Mouse (Mus musculus): ENCODE results near the gene Ldhd. TPM values are rescaled to one million over a fixed set of nuclear protein-coding genes. Genes with fewer than 3 reads are reported as not detected.

Ldhd gene
- polyA plus RNA-seq, 1 experiment from 2014 or later = 0.21 TPM

DNA sequence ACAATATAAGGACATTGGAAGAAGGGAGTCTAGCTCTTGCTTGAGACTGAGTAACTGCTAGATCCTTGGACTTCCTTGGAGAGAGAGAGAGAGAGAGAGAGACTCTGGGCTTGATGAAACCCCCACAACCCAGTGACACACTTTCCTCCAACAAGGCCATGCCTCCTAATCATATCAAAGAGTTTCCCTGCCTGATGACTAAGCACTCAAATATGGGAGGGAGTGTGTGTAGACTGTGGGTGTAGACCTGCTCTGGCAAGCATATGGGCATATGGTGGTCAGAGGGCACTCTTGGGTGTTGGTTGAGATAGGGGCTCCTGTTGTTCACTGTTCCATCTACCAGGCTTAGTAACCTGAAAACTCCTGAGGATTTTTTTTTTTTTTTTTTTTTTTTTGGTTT lies 7.9 kb upstream of the Ldhd start:
- Histone ChIP-seq H3K27ac (ENCODE audit: low read depth, low read length) (no peak overlapping the region), H3K27me3 (ENCODE audit: control insufficient read depth, insufficient read depth, low read length) (no peaks in the 10 kb centered on the region), H3K9me3 (ENCODE audit: control insufficient read depth, low read length) (no peaks in the 10 kb centered on the region), H3K4me3 (ENCODE audit: low read depth, low read length) (no peak overlapping the region), H3K4me1 (ENCODE audit: control insufficient read depth, insufficient read depth, low read length) (no peaks in the 10 kb centered on the region), H3K9ac (ENCODE audit: low read length) (no peak overlapping the region), H3K4me2 (ENCODE audit: low read depth) (no peak overlapping the region), H3K36me3 (ENCODE audit: control insufficient read depth, insufficient read depth, low read length) (no peaks in the 10 kb centered on the region)
- DNase-seq (ENCODE audit: low spot score) (no peak), ATAC-seq (ENCODE audit: insufficient read depth, low FRiP score, low TSS enrichment) (no peak)

DNA sequence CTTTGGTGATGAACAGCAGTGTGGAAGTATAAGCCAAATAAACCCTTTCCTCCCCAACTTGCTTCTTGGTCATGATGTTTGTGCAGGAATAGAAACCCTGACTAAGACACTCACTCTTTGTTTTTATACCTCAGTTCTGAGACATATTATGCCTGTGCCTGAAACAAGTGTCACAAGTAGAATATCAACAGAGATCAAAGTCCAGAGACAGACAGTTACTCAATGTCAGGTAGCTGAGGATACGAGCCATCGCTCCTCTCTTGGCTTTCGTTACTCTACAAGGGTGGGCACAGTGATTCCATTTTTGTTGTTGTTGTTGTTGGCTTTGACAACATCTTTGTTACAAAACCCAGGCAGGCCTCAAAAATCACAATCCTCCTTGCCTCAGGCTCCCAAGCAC lies 2.8 kb upstream of the Ldhd start:
- H3K4me2 ChIP-seq (ENCODE audit: low read depth) = no peak overlapping the region
- H3K4me3 ChIP-seq (ENCODE audit: low read depth, low read length) = no peak overlapping the region
- DNase-seq (ENCODE audit: low spot score) (no peak), ATAC-seq (ENCODE audit: insufficient read depth, low FRiP score, low TSS enrichment) (no peak)
- no peak overlapping the region for H3K9ac ChIP-seq (ENCODE audit: low read length)
- H3K4me1 ChIP-seq (ENCODE audit: control insufficient read depth, insufficient read depth, low read length) = no peaks in the 10 kb centered on the region
- no peaks in the 10 kb centered on the region for H3K36me3 ChIP-seq (ENCODE audit: control insufficient read depth, insufficient read depth, low read length)
- H3K27ac ChIP-seq (ENCODE audit: low read depth, low read length) = no peak overlapping the region
- H3K9me3 ChIP-seq (ENCODE audit: control insufficient read depth, low read length) = no peaks in the 10 kb centered on the region
- WGBS = 97% methylated on average over 3 of the region's 3 CpGs
- H3K27me3 ChIP-seq (ENCODE audit: control insufficient read depth, insufficient read depth, low read length) = no peaks in the 10 kb centered on the region

DNA sequence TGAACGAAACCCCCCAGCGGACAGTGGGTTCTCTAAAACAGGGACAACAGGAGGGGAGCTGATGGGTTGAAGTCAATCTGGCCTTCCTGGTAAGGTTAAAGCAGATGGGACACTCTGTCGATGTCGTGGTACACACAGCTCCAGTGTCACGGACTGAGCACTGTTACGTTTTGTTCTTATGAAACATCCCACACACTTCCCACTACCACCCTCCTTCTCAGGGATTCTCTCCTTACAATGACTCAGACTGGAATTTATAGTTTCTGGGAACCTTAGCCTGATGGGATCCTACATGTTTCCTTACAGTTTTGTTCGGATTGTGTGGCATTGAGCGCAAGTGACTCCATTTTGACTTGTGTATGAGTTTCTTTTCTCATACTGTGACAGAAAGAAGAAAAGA lies 1.4 kb upstream of the Ldhd start:
- no peaks in the 10 kb centered on the region for H3K4me1 ChIP-seq (ENCODE audit: control insufficient read depth, insufficient read depth, low read length)
- H3K9ac ChIP-seq (ENCODE audit: low read length) = no peak overlapping the region
- H3K27me3 ChIP-seq (ENCODE audit: control insufficient read depth, insufficient read depth, low read length) = no peaks in the 10 kb centered on the region
- no peak for ATAC-seq (ENCODE audit: insufficient read depth, low FRiP score, low TSS enrichment)
- H3K36me3 ChIP-seq (ENCODE audit: control insufficient read depth, insufficient read depth, low read length) = no peaks in the 10 kb centered on the region
- no peak for DNase-seq (ENCODE audit: low spot score)
- no peak overlapping the region for H3K4me2 ChIP-seq (ENCODE audit: low read depth)
- no peak overlapping the region for H3K27ac ChIP-seq (ENCODE audit: low read depth, low read length)
- H3K4me3 ChIP-seq (ENCODE audit: low read depth, low read length) = no peak overlapping the region
- H3K9me3 ChIP-seq (ENCODE audit: control insufficient read depth, low read length) = no peaks in the 10 kb centered on the region
- 89% methylated on average over 8 of the region's 8 CpGs for WGBS

- DNase-seq (ENCODE audit: low spot score) = no peak
- Histone ChIP-seq H3K36me3 (ENCODE audit: control insufficient read depth, insufficient read depth, low read length) (no peaks in the 10 kb centered on the region; the same call in 1 of the 2 replicates), H3K4me3 (ENCODE audit: low read depth, low read length) (no peak overlapping the region), H3K4me1 (ENCODE audit: control insufficient read depth, insufficient read depth, low read length) (no peaks in the 10 kb centered on the region), H3K9me3 (ENCODE audit: control insufficient read depth, low read length) (no peaks in the 10 kb centered on the region), H3K27ac (ENCODE audit: low read depth, low read length) (no peak overlapping the region), H3K4me2 (ENCODE audit: low read depth) (no peak overlapping the region), H3K9ac (ENCODE audit: low read length) (no peak overlapping the region), H3K27me3 (ENCODE audit: control insufficient read depth, insufficient read depth, low read length) (no peaks in the 10 kb centered on the region)
- WGBS = 89% methylated on average over 19 of the region's 19 CpGs
- ATAC-seq (ENCODE audit: insufficient read depth, low FRiP score, low TSS enrichment) = no peak
Measured at GRCm38 (mm10) chr8:111628894-111629501, 1.2 kb downstream of the Ldhd start.

DNA sequence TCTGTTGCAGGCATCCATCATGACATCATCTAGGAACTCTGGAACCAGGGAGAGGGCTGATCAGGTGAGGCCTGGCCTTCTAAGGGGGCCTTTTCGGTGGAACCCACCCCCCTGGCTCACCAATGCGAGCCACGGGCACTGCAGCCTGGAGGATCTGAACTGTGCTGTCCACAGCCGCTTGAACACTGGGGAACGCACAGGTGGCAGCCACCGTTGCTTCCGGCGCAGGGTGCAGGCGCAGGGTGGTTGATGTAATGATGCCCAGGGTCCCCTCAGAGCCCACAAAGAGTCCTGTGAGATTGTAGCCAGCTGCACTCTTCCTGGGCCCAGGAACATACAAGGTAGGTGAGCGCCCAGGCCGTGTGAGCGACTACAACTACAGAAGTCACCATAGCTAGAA lies 1.8 kb downstream of the Ldhd start:
- no peak overlapping the region for H3K27ac ChIP-seq (ENCODE audit: low read depth, low read length)
- no peak overlapping the region for H3K4me2 ChIP-seq (ENCODE audit: low read depth)
- no peak overlapping the region for H3K4me3 ChIP-seq (ENCODE audit: low read depth, low read length)
- no peak overlapping the region for H3K9ac ChIP-seq (ENCODE audit: low read length)
- no peaks in the 10 kb centered on the region for H3K4me1 ChIP-seq (ENCODE audit: control insufficient read depth, insufficient read depth, low read length)
- H3K27me3 ChIP-seq (ENCODE audit: control insufficient read depth, insufficient read depth, low read length) = no peaks in the 10 kb centered on the region
- H3K9me3 ChIP-seq (ENCODE audit: control insufficient read depth, low read length) = no peaks in the 10 kb centered on the region
- DNase-seq (ENCODE audit: low spot score) (no peak), ATAC-seq (ENCODE audit: insufficient read depth, low FRiP score, low TSS enrichment) (no peak)
- WGBS = 94% methylated on average over 12 of the region's 12 CpGs
- no peaks in the 10 kb centered on the region; the same call in 1 of the 2 replicates for H3K36me3 ChIP-seq (ENCODE audit: control insufficient read depth, insufficient read depth, low read length)

GRCm38 (mm10) chr8:111627923-111628322 lies 2.3 kb downstream of the Ldhd start:
- DNase-seq (ENCODE audit: low spot score) = no peak

GRCm38 (mm10) chr8:111626933-111627332 lies 3.2 kb downstream of the Ldhd start:
- Histone ChIP-seq H3K27me3 (ENCODE audit: control insufficient read depth, insufficient read depth, low read length) (no peaks in the 10 kb centered on the region), H3K27ac (ENCODE audit: low read depth, low read length) (no peak overlapping the region), H3K9ac (ENCODE audit: low read length) (no peak overlapping the region), H3K36me3 (ENCODE audit: control insufficient read depth, insufficient read depth, low read length) (peaks cover 2% of the 10 kb centered on the region; the same call in 1 of the 2 replicates), H3K9me3 (ENCODE audit: control insufficient read depth, low read length) (no peaks in the 10 kb centered on the region), H3K4me1 (ENCODE audit: control insufficient read depth, insufficient read depth, low read length) (no peaks in the 10 kb centered on the region), H3K4me3 (ENCODE audit: low read depth, low read length) (no peak overlapping the region), H3K4me2 (ENCODE audit: low read depth) (no peak overlapping the region)
- WGBS = 94% methylated on average over 14 of the region's 14 CpGs
- DNase-seq (ENCODE audit: low spot score) (no peak), ATAC-seq (ENCODE audit: insufficient read depth, low FRiP score, low TSS enrichment) (no peak)

More at GRCm38 (mm10) chr8:111627923-111628322, 2.3 kb downstream of the Ldhd start:
- ATAC-seq (ENCODE audit: insufficient read depth, low FRiP score, low TSS enrichment) = no peak
- no peak overlapping the region for H3K9ac ChIP-seq (ENCODE audit: low read length)
- no peaks in the 10 kb centered on the region for H3K9me3 ChIP-seq (ENCODE audit: control insufficient read depth, low read length)
- H3K27ac ChIP-seq (ENCODE audit: low read depth, low read length) = no peak overlapping the region
- H3K4me3 ChIP-seq (ENCODE audit: low read depth, low read length) = no peak overlapping the region
- WGBS = 98% methylated on average over 9 of the region's 9 CpGs
- H3K4me1 ChIP-seq (ENCODE audit: control insufficient read depth, insufficient read depth, low read length) = no peaks in the 10 kb centered on the region
- no peak overlapping the region for H3K4me2 ChIP-seq (ENCODE audit: low read depth)
- no peaks in the 10 kb centered on the region; the same call in 1 of the 2 replicates for H3K36me3 ChIP-seq (ENCODE audit: control insufficient read depth, insufficient read depth, low read length)
- no peaks in the 10 kb centered on the region for H3K27me3 ChIP-seq (ENCODE audit: control insufficient read depth, insufficient read depth, low read length)

- Histone ChIP-seq H3K4me3 (ENCODE audit: low read depth, low read length) (no peak overlapping the region), H3K9ac (ENCODE audit: low read length) (no peak overlapping the region), H3K27ac (ENCODE audit: low read depth, low read length) (no peak overlapping the region), H3K36me3 (ENCODE audit: control insufficient read depth, insufficient read depth, low read length) (peaks cover 4% of the 10 kb centered on the region; the same call in 1 of the 2 replicates), H3K4me2 (ENCODE audit: low read depth) (no peak overlapping the region), H3K27me3 (ENCODE audit: control insufficient read depth, insufficient read depth, low read length) (no peaks in the 10 kb centered on the region), H3K4me1 (ENCODE audit: control insufficient read depth, insufficient read depth, low read length) (no peaks in the 10 kb centered on the region), H3K9me3 (ENCODE audit: control insufficient read depth, low read length) (no peaks in the 10 kb centered on the region)
- DNase-seq (ENCODE audit: low spot score) (no peak), ATAC-seq (ENCODE audit: insufficient read depth, low FRiP score, low TSS enrichment) (no peak)
- 78% methylated on average over 8 of the region's 8 CpGs for WGBS
Measured at GRCm38 (mm10) chr8:111626528-111626820, 3.7 kb downstream of the Ldhd start.

DNA sequence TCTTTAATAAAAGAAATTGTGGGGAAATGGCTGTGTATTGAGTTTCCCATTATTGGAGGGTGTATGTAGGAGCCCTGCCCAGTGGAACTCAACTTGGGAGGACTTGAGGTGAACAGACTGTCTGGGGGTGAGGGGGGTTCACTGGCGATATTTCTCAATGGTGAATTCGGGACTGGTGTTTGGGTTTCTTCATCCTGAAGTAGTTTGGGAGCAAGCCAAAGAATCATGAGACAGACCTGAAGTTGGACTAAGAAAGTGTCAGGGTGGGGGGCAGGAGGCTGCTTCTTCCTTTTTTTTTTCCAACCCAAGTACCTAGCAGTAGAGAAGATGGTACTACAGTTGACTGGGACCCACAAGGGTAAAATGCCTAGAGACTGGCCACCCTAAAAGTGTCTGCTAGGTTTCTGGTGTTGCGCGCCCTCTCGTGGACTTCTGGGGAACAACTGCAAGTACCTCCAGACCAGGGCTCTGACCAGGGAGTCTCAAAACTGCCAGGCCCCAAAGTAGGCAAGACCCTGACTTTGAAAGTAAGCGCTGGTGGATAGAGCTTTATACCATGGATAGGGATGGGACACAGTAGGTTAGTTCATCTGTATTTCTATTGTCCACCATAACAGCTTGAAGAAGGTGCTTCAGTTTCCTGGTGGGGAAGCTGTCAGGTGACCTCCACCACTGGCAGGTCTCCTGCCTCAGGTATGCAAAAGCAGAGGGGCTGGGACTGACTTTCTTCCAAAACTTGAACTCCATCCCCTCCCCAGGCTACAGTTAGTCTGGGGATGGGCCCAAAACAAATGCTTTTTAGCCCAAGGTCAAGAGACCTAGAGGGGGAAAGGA lies 4.3 kb downstream of the Ldhd start:
- WGBS = 33% methylated on average over 6 of the region's 6 CpGs
- H3K4me2 ChIP-seq (ENCODE audit: low read depth) = no peak overlapping the region
- H3K4me1 ChIP-seq (ENCODE audit: control insufficient read depth, insufficient read depth, low read length) = no peaks in the 10 kb centered on the region
- H3K9me3 ChIP-seq (ENCODE audit: control insufficient read depth, low read length) = no peaks in the 10 kb centered on the region
- H3K36me3 ChIP-seq (ENCODE audit: control insufficient read depth, insufficient read depth, low read length) = peaks cover 4% of the 10 kb centered on the region; the same call in 1 of the 2 replicates
- H3K27ac ChIP-seq (ENCODE audit: low read depth, low read length) = no peak overlapping the region
- DNase-seq (ENCODE audit: low spot score) (peak; percentile 81), ATAC-seq (ENCODE audit: insufficient read depth, low FRiP score, low TSS enrichment) (peak; percentile 33; the same call in 1 of the 2 replicates)
- H3K4me3 ChIP-seq (ENCODE audit: low read depth, low read length) = no peak overlapping the region
- H3K27me3 ChIP-seq (ENCODE audit: control insufficient read depth, insufficient read depth, low read length) = no peaks in the 10 kb centered on the region
- no peak overlapping the region for H3K9ac ChIP-seq (ENCODE audit: low read length)
